Mouse (Mus musculus): ENCODE data around the gene Eno2. TPM values are rescaled to one million over a fixed set of nuclear protein-coding genes. Genes with fewer than 3 reads are reported as not detected.
"Not testable (repeated sequence)": the region's sequence is repeated elsewhere in the genome, so short reads cannot be mapped to it uniquely, and the experiment has no call there.

Gene Eno2
- 100 to 1,000 TPM; 466 to 486 TPM for total RNA-seq (2021)

- intact Hi-C loops (cut with DNase I) = no loop called here
- peak; percentile 63 to 88 for DNase-seq (ENCODE audit: extremely low spot score in 1 of 2, low spot score in 2 of 2)
Observed at GRCm38 (mm10) chr6:124769101-124769765, at the start of gene Eno2. Gene Eno2, minus strand, starts transcription at chr6:124769673.

- no peak for DNase-seq (ENCODE audit: extremely low spot score in 1 of 2, low spot score in 2 of 2)
- intact Hi-C loops (cut with DNase I) = no loop called here
Observed at GRCm38 (mm10) chr6:124817971-124818370, 48.5 kb upstream of the Eno2 start.

- intact Hi-C loops (cut with DNase I) = no loop called here
- DNase-seq (ENCODE audit: extremely low spot score in 1 of 2, low spot score in 2 of 2) = peak in 1 of 2 experiments; percentile 18
Observed at GRCm38 (mm10) chr6:124817563-124817962, 48.1 kb upstream of the Eno2 start.

- DNase-seq (ENCODE audit: extremely low spot score in 1 of 2, low spot score in 2 of 2) = peak in 1 of 2 experiments; percentile 13
Observed at GRCm38 (mm10) chr6:124817125-124817524, 47.7 kb upstream of the Eno2 start.

GRCm38 (mm10) chr6:124816611-124817010 is 47.1 kb upstream of the Eno2 start:
- intact Hi-C loops (cut with DNase I) = no loop called here
- DNase-seq (ENCODE audit: extremely low spot score in 1 of 2, low spot score in 2 of 2) = peak in 1 of 2 experiments; percentile 7

More at GRCm38 (mm10) chr6:124817125-124817524, 47.7 kb upstream of the Eno2 start:
- intact Hi-C loops (cut with DNase I) = no loop called here

- intact Hi-C loops (cut with DNase I) = no loop called here
- DNase-seq (ENCODE audit: extremely low spot score in 1 of 2, low spot score in 2 of 2) = peak in 1 of 2 experiments; percentile 24
Observed at GRCm38 (mm10) chr6:124814858-124815774, 45.6 kb upstream of the Eno2 start.

GRCm38 (mm10) chr6:124814448-124814847 is 45.0 kb upstream of the Eno2 start:
- intact Hi-C loops (cut with DNase I) = no loop called here
- peak in 1 of 2 experiments; percentile 60 for DNase-seq (ENCODE audit: extremely low spot score in 1 of 2, low spot score in 2 of 2)

GRCm38 (mm10) chr6:124813933-124814332 is 44.5 kb upstream of the Eno2 start, which contains the start of gene Tpi1:
Gene Tpi1, minus strand, starts transcription at chr6:124814296.
- intact Hi-C loops (cut with DNase I) = no loop called here
- DNase-seq (ENCODE audit: extremely low spot score in 1 of 2, low spot score in 2 of 2) = peak; percentile 88 to 94

GRCm38 (mm10) chr6:124813496-124813895 is 44.0 kb upstream of the Eno2 start:
- intact Hi-C loops (cut with DNase I) = no loop called here
- DNase-seq (ENCODE audit: extremely low spot score in 1 of 2, low spot score in 2 of 2) = peak; percentile 71 to 85

- intact Hi-C loops (cut with DNase I) = no loop called here
- peak in 1 of 2 experiments; percentile 25 for DNase-seq (ENCODE audit: extremely low spot score in 1 of 2, low spot score in 2 of 2)
Observed at GRCm38 (mm10) chr6:124812848-124813247, 43.4 kb upstream of the Eno2 start.

GRCm38 (mm10) chr6:124811701-124812560 is 42.5 kb upstream of the Eno2 start:
- DNase-seq (ENCODE audit: extremely low spot score in 1 of 2, low spot score in 2 of 2) = peak in 1 of 2 experiments; percentile 43
- intact Hi-C loops (cut with DNase I) = no loop called here

- no peak for DNase-seq (ENCODE audit: extremely low spot score in 1 of 2, low spot score in 2 of 2)
- intact Hi-C loops (cut with DNase I) = no loop called here
Observed at GRCm38 (mm10) chr6:124811403-124811665, 41.9 kb upstream of the Eno2 start.

- intact Hi-C loops (cut with DNase I); DNase-seq (ENCODE audit: extremely low spot score in 1 of 2, low spot score in 2 of 2): not testable (repeated sequence)
Observed at GRCm38 (mm10) chr6:124810566-124811402, 41.3 kb upstream of the Eno2 start.

GRCm38 (mm10) chr6:124809775-124810538 is 40.5 kb upstream of the Eno2 start:
- intact Hi-C loops (cut with DNase I) = loop anchor here (5.0 kb wide), 1 partner anchor 53 kb away; the partner anchor contains the start of genes Atn1 and Gm45234

GRCm38 (mm10) chr6:124809052-124809774 is 39.7 kb upstream of the Eno2 start:
- intact Hi-C loops (cut with DNase I) = loop anchor here (5.0 kb wide), 1 partner anchor 52 kb away; the partner anchor contains the start of genes Atn1 and Gm45234
- peak in 1 of 2 experiments; percentile 89 for DNase-seq (ENCODE audit: extremely low spot score in 1 of 2, low spot score in 2 of 2)

More at GRCm38 (mm10) chr6:124809775-124810538, 40.5 kb upstream of the Eno2 start:
- peak in 1 of 2 experiments; percentile 53 for DNase-seq (ENCODE audit: extremely low spot score in 1 of 2, low spot score in 2 of 2)

GRCm38 (mm10) chr6:124808358-124809012 is 39.0 kb upstream of the Eno2 start, which contains the start of gene Spsb2:
Gene Spsb2, plus strand, starts transcription at chr6:124808661.
- peak; percentile 62 to 88 for DNase-seq (ENCODE audit: extremely low spot score in 1 of 2, low spot score in 2 of 2)
- intact Hi-C loops (cut with DNase I) = loop anchor here (5.0 kb wide), 1 partner anchor 51 kb away; the partner anchor contains the start of genes Atn1 and Gm45234

All from left cerebral cortex, postnatal 10 days (tissue).